8 mouse cellular contexts compared by ENCODE assay signal in genomic region chr3:25653010-25653409, GRCm38 (mm10).
DNase-seq lines count a peak whose midpoint lies in the region; ATAC-seq and TF ChIP-seq lines count a peak whose summit lies in the region.

No protein-coding gene starts in this region.

- ATAC-seq in kidney, embryonic 15.5 days (replicated peaks; ENCODE audit: low FRiP score), result no peak
- 0 out of 2 replicates have a peak, but pooled peaks have one; percentile 19 for ATAC-seq in forebrain, embryonic 15.5 days (replicated peaks)

- no peak overlapping the region for H3K4me3 ChIP-seq in kidney, embryonic 15.5 days (replicated peaks)
- no peak overlapping the region for H3K4me3 ChIP-seq in ES-E14 (ENCODE audit: insufficient read depth in 1 of 2, low read depth in 1 of 2, low read length in 2 of 2, poor library complexity in 1 of 2, severe bottlenecking in 1 of 2)
- no peak overlapping the region for H3K4me3 ChIP-seq in forebrain, embryonic 15.5 days

- intact Hi-C loops in gastrocnemius, postnatal 14 days (cut with DNase I; ENCODE audit: low total_unique reads), result no loop called here

- DNase-seq in kidney, adult 18-20 months, result peak; percentile 8
- peak; percentile 24 for DNase-seq in ES-E14 (ENCODE audit: low read depth, low spot score)
- peak; percentile 21 for DNase-seq in cerebellum, adult 11 months
- peak; percentile 20 for DNase-seq in lung, postnatal 25 days (ENCODE audit: low spot score)
- DNase-seq in frontal cortex, postnatal 25 days (ENCODE audit: low spot score in 2 of 2), result no peak
- no peak for DNase-seq in gastrocnemius, postnatal 14 days

- H3K27me3 ChIP-seq in kidney, embryonic 15.5 days, result no peaks in the 10 kb centered on the region
- no peaks in the 10 kb centered on the region for H3K27me3 ChIP-seq in forebrain, embryonic 15.5 days

- in situ Hi-C loops in ES-E14 (cut with MboI; ENCODE audit: low sequenced_read_pairs in 2 of 2, unreplicated experiment in 2 of 2), result no loop called here

- WGBS in kidney, embryonic 15.5 days, result 74% methylated on average over 4 of the region's 4 CpGs
- 75% methylated on average over 4 of the region's 4 CpGs for WGBS in forebrain, embryonic 15.5 days

- no peaks in the 10 kb centered on the region for H3K4me1 ChIP-seq in kidney, embryonic 15.5 days
- H3K4me1 ChIP-seq in ES-E14 (ENCODE audit: control insufficient read depth in 2 of 2, insufficient read depth in 2 of 2, low read length in 2 of 2, poor library complexity in 1 of 2), result no peaks in the 10 kb centered on the region
- H3K4me1 ChIP-seq in forebrain, embryonic 15.5 days, result no peaks in the 10 kb centered on the region

- H3K27ac ChIP-seq in kidney, embryonic 15.5 days, result no peak overlapping the region
- H3K27ac ChIP-seq in ES-E14 (ENCODE audit: insufficient read depth, low read depth, low read length, poor library complexity, severe bottlenecking), result no peak overlapping the region
- no peak overlapping the region for H3K27ac ChIP-seq in forebrain, embryonic 15.5 days (replicated peaks)

- H3K36me3 ChIP-seq in kidney, embryonic 15.5 days, result no peaks in the 10 kb centered on the region
- H3K36me3 ChIP-seq in ES-E14 (ENCODE audit: control insufficient read depth, insufficient read depth, low read length, poor library complexity, severe bottlenecking), result no peaks in the 10 kb centered on the region
- no peaks in the 10 kb centered on the region for H3K36me3 ChIP-seq in forebrain, embryonic 15.5 days

- no peaks in the 10 kb centered on the region for H3K9me3 ChIP-seq in kidney, embryonic 15.5 days (replicated peaks)
- H3K9me3 ChIP-seq in ES-E14 (ENCODE audit: control insufficient read depth, insufficient read depth, low read depth, low read length), result no peaks in the 10 kb centered on the region
- no peaks in the 10 kb centered on the region; the same call in 1 of the 2 replicates for H3K9me3 ChIP-seq in forebrain, embryonic 15.5 days

- H3K4me2 ChIP-seq in kidney, embryonic 15.5 days, result no peak overlapping the region
- H3K4me2 ChIP-seq in forebrain, embryonic 15.5 days (replicated peaks), result no peak overlapping the region

- H3K9ac ChIP-seq in kidney, embryonic 15.5 days, result no peak overlapping the region
- no peak overlapping the region for H3K9ac ChIP-seq in ES-E14 (ENCODE audit: insufficient read depth, low read depth, low read length, poor library complexity, severe bottlenecking)
- no peak overlapping the region for H3K9ac ChIP-seq in forebrain, embryonic 15.5 days (replicated peaks)

TF ChIP-seq in ES-E14, 5 proteins besides CTCF, POLR2A, EP300 and RAD21:
- TF ChIP-seq ZC3H11A (IDR thresholded peaks at IDR 0.05; ENCODE audit: borderline replicate concordance, low read depth, low read length) (0 out of 2 replicates have a peak, but pooled peaks have one; percentile 28), HCFC1 (IDR thresholded peaks at IDR 0.05; ENCODE audit: borderline replicate concordance, insufficient read depth, low read length) (no peak), ZNF384 (IDR thresholded peaks at IDR 0.05; ENCODE audit: low read depth, low read length) (no peak)

Comparison
In these comparisons a context has a peak if more than half of its experiments do, and no peak if none do; other contexts are left out.
1. DNase-seq: peak in kidney, adult 18-20 months (single experiment), ES-E14 (single experiment), cerebellum, adult 11 months (single experiment) and lung, postnatal 25 days (single experiment); none in frontal cortex, postnatal 25 days (0 of 2) and gastrocnemius, postnatal 14 days (single experiment).